Mouse (Mus musculus) embryonic stem cell, embryonic (primary cell): ENCODE results near the gene Ccdc124.

Experiments
- CTCF ChIA-PET, 4 experiments: fragments of 300-600 bp in 2 of 4; fragments of 350-600 bp in 2 of 4; sonication (Branson Sonifier 250); formaldehyde crosslinking; loops; one replicate each; lab custom pipeline; 2022; ENCODE audit warnings: inconsistent platforms in 2 of 4; lab: Charles Lee
- POLR2A ChIA-PET, 4 experiments: fragments of 300-600 bp in 2 of 4; fragments of 350-600 bp in 2 of 4; sonication (Branson Sonifier 250); formaldehyde crosslinking; loops; one replicate each; lab custom pipeline; 2022; ENCODE audit warnings: antibody characterized with exemption in 4 of 4, inconsistent platforms in 1 of 4; lab: Charles Lee

Ccdc124 gene

DNA sequence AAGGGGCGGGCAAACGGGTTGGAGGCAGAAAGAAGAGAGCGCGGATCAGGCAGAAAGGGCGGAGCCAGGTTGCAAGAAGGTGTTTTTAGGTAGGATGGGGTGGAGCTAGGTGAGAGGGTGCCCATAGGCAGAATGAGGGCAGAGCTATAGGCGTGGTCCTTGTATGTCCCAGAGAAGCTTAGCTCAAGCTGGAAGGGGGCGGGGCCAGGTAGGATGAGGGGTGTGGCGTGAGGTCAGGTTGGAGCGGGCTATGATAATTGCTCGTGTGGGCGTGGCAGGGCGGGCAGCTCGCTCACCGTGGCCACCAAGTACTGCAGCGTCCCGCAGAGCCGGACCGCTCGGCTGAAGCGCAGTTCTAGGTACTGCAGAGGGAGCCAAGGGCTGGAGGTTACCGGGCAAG is 17.6 kb upstream of the Ccdc124 start:
- ChIA-PET CTCF (interaction anchor here in 3 of 4 experiments (0.6 to 2.8 kb wide), 20 partner anchors 11 to 628 kb away, joined by 3 to 17 read pairs (median 4); partner anchors contain the start of genes Ankle1 (in 1 of the 3), Arrdc2 (in 1 of the 3), Map1s (in 1 of the 3) and Rab3a (in 1 of the 3)), POLR2A (interaction anchor here in 3 of 4 experiments (0.5 to 10.9 kb wide), 59 partner anchors 9 to 502 kb away, joined by 3 to 532 read pairs (median 4); partner anchors contain the start of genes Arrdc2 (in 3 of the 3), Jund (in 3 of the 3), Ccdc124 (in 2 of the 3) and Lsm4 (in 2 of the 3))

DNA sequence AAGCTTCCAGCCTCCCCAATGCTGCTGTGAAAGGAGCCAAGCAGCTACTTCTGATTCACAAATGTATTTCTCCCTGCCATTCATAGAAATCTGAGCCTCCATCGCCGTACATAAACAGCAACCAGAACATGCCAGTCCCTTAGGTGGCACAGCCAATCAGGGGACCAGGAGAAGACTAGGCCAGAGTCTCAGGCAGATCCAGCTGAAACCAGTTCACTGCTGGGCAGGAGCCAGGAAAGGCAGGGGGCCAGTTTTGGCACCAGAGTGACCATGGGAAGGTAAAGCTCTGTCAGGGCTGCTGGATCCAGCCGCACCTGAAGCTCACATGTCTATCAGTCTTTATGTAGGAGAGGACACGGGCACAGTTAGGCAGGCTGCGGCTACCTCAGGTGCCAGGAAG is 16.9 kb upstream of the Ccdc124 start:
- ChIA-PET CTCF (interaction anchor here in 3 of 4 experiments (0.6 to 2.8 kb wide), 17 partner anchors 10 to 628 kb away, joined by 3 to 17 read pairs (median 4); partner anchors contain the start of genes Ankle1 (in 1 of the 3), Map1s (in 1 of the 3) and Rab3a (in 1 of the 3)), POLR2A (interaction anchor here in 3 of 4 experiments (0.6 to 10.9 kb wide), 44 partner anchors 11 to 513 kb away, joined by 3 to 532 read pairs (median 4); partner anchors contain the start of genes Arrdc2 (in 3 of the 3), Ccdc124 (in 2 of the 3), Map1s (in 2 of the 3) and Haus8 (in 1 of the 3))

DNA sequence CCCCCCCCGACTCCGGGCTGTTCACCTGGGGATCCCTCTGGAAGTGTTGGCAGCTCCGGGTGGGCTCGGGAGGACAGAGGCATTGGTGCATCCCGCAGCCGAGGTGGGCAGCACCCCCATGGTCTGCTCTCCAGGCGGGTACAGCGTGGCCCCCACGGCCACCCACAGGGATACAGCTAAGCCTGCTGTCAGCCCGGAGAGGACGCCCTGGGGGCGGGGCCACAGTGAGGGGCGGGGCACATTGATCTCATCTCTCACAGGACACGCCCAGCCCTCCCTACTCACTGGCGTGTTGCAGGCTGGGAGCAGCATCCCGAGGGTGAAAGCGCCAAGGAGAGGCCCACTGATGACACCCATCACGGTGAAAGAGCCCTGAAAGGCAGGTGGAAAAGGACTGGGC is 13.9 kb upstream of the Ccdc124 start:
- ChIA-PET POLR2A (interaction anchor here in 3 of 4 experiments (0.8 to 22.5 kb wide), 17 partner anchors 6 to 189 kb away, joined by 3 to 532 read pairs (median 7); partner anchors contain the start of genes Rpl18a (in 3 of the 3), Arrdc2 (in 2 of the 3), Map1s (in 2 of the 3) and Gm3336 (in 1 of the 3)), CTCF (interaction anchor here in 2 of 4 experiments (0.7 to 2.6 kb wide), 3 partner anchors 10 to 288 kb away, joined by 5 to 11 read pairs (median 5); partner anchors contain the start of genes Lsm4 (in 1 of the 2) and Rpl18a (in 1 of the 2))

DNA sequence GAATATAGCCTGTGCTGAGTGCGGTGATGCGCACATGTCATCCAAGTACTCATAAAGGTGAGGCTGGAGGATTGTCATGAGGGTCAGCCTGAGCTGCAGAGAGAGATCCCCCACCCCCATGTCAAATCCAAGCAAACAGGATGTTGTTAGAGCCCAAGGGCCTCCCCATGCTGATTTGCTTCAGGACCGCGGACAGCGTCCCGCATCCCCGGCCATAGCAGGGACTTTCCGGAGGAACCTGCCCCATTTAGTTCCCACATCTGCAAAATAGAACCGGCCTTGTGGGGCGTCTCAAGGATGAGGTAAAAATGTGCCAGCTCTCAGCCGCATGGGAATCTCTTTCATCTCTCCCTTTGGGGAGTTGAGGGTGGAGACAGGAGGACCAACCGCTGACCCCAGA is 11.9 kb upstream of the Ccdc124 start:
- CTCF ChIA-PET = interaction anchor here in 2 of 4 experiments (0.6 to 1.2 kb wide), 5 partner anchors 12 to 242 kb away, joined by 3 to 17 read pairs (median 5); partner anchors contain the start of genes Rpl18a (in 2 of the 2) and Arrdc2 (in 1 of the 2)
- POLR2A ChIA-PET = interaction anchor here in 3 of 4 experiments (0.6 to 22.5 kb wide), 18 partner anchors 8 to 187 kb away, joined by 3 to 532 read pairs (median 3); partner anchors contain the start of genes Rpl18a (in 3 of the 3), Jund (in 2 of the 3), Arrdc2 (in 1 of the 3) and Rab3a (in 1 of the 3)

DNA sequence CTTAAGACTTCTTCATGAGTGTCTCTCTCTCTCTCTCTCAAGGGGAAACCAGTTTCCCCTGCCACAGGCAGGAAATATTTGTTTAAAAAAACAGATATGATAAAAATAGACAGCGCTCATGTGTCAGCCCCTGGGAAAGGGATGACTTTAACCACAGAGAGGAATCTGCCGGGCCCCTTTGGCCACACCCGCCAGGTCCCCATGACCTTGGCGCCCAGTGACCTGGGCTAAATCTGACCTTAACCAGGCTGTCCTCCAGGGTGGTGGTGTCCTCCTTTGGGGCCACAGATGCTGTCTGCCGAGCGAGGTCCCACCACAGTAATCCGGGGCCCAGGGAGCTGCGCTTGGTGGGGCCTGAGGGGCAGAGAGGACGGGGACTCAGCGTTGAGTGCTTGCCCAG is 10.9 kb upstream of the Ccdc124 start:
- CTCF ChIA-PET = interaction anchor here in 2 of 4 experiments (0.6 to 1.1 kb wide), 2 partner anchors 13 to 37 kb away, joined by 5 to 17 read pairs; partner anchors contain the start of gene Rpl18a (in 1 of the 2)

DNA sequence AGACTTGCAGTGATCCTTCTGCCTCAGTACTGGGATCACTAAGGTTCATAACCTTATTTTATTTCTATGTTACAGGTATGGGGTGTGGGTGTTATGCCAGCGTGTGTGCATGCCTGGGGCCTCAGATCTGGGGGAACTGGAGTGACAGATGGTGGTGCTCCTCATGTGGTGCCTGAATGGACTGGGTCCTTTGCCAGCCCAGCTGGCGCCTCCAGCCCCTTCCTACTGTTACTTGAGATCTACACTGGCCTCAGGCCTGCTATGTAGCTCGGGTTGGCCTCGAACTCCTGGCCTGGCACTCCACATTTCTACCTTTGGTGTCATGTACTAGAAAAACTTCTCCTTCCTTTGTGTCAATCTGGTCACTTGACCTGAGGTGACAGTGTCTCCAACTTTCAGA is 10.5 kb upstream of the Ccdc124 start:
- POLR2A ChIA-PET = interaction anchor here in 3 of 4 experiments (1.0 to 22.5 kb wide), 7 partner anchors 8 to 186 kb away, joined by 3 to 532 read pairs (median 3); partner anchors contain the start of genes Rpl18a (in 2 of the 3), Arrdc2 (in 1 of the 3), Jund (in 1 of the 3) and Slc5a5 (in 1 of the 3)
- CTCF ChIA-PET = interaction anchor here in 1 of 4 experiments (0.6 kb wide), 1 partner anchor 30 kb away, joined by 4 read pairs; no protein-coding TSS in a partner anchor

More for the DNA sequence above, 10.9 kb upstream of the Ccdc124 start:
- POLR2A ChIA-PET = interaction anchor here in 2 of 4 experiments (1.1 to 22.5 kb wide), 9 partner anchors 8 to 186 kb away, joined by 3 to 532 read pairs (median 3); partner anchors contain the start of genes Rpl18a (in 2 of the 2), Arrdc2 (in 1 of the 2), Jund (in 1 of the 2) and Slc5a5 (in 1 of the 2)

DNA sequence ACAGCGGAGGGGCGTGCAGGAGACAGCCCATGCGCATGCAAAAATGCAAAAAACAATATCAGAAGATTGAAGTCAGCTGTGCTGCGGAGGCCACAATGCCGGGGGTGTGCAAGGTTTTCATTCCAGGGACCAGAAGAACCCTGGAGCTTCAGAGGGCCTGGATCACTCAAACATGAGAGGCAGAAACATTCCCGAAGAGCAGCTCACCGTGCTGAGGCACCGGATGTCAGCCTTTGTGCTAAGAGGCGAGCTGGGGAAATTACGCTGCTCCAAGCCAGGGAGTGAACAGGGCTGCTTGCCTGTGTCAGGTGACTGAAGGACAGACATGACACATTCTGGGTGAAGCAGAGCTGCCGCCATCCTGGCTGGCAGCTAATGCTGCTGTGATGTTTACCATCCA is 6.8 kb upstream of the Ccdc124 start:
- ChIA-PET POLR2A (interaction anchor here (0.5 to 22.5 kb wide), 68 partner anchors 8 to 722 kb away, joined by 3 to 532 read pairs (median 5); partner anchors contain the start of genes Rpl18a (in 4 of the 4), Arrdc2 (in 3 of the 4), Jund (in 3 of the 4) and Map1s (in 3 of the 4)), CTCF (interaction anchor here (0.6 to 2.9 kb wide), 33 partner anchors 8 to 640 kb away, joined by 3 to 33 read pairs (median 3); partner anchors contain the start of genes Arrdc2 (in 2 of the 4), Rpl18a (in 2 of the 4), Fkbp8 (in 1 of the 4) and Kxd1 (in 1 of the 4))

DNA sequence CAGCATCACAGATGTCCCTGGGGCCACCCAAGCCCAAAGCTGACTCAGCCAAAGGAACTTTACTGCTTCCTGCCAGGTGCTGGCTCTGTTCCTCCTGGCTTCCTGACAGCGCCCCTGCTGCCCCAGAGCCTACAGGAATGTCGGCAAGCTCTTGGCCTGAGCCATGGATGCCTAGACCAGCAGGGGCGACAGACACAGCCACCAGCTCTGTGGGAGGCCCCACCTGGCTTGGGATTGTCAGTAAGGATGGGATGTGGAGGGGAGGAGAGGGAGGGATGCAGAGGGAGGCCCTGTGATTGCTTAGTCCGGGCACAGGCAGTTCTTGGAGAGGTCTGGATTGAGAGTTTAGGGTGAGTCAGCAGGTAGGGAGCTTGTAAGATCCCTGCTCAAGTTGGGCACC is 6.4 kb upstream of the Ccdc124 start:
- POLR2A ChIA-PET = interaction anchor here (0.5 to 22.5 kb wide), 73 partner anchors 8 to 723 kb away, joined by 3 to 532 read pairs (median 5); partner anchors contain the start of genes Rpl18a (in 4 of the 4), Arrdc2 (in 3 of the 4), Jund (in 3 of the 4) and Map1s (in 3 of the 4)
- CTCF ChIA-PET = interaction anchor here (0.6 to 2.9 kb wide), 35 partner anchors 9 to 641 kb away, joined by 3 to 33 read pairs (median 3); partner anchors contain the start of genes Arrdc2 (in 2 of the 4), Rpl18a (in 2 of the 4), Fkbp8 (in 1 of the 4) and Gm3336 (in 1 of the 4)

DNA sequence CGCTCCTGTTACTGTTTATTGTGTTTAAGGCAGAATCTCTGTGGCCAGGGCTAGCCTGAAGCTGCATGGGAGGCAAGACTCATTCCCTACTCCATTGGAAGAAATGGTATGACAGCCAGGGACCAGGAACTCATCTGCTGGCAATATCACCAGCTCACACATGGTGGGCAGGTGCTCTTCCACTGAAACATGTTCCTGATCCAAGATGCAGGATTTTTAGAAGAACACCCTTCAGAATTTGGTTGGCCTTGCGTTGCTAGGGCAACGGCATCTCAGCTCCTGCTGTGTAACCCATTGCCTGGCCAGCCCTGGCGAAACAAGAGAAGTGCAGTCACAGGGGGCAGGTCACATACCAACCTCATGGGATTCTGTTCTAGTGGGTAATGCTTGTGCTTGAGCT is 5.8 kb upstream of the Ccdc124 start:
- CTCF ChIA-PET = interaction anchor here (0.5 to 2.9 kb wide), 25 partner anchors 9 to 996 kb away, joined by 3 to 33 read pairs (median 4); partner anchors contain the start of genes Rpl18a (in 2 of the 4), Arrdc2 (in 1 of the 4) and Gm3336 (in 1 of the 4)
- POLR2A ChIA-PET = interaction anchor here (0.6 to 22.5 kb wide), 51 partner anchors 9 to 723 kb away, joined by 3 to 532 read pairs (median 6); partner anchors contain the start of genes Rpl18a (in 4 of the 4), Arrdc2 (in 3 of the 4), Jund (in 3 of the 4) and Slc5a5 (in 3 of the 4)

DNA sequence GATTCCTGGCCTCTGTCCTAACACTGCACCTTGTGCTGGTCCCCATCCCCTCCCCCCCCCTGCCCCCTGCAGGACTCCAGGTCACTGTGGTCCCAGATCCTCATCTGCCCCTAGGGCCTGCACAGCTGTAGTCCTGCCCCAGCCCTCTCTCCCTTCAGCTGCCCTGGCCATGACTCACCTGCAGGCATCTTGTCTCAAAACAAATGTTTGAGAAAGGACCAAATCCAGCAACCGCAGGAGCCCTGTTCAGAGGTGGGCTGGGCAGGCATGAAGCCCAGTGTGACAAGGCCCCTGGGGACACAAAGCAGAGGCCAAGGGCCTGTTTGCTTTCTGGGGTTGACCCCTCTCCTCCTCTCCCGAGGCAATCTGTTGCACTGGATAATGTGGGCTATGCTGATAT is 4.4 kb upstream of the Ccdc124 start:
- ChIA-PET CTCF (interaction anchor here in 2 of 4 experiments (0.6 to 1.2 kb wide), 2 partner anchors 13 to 37 kb away, joined by 3 read pairs; no protein-coding TSS in a partner anchor), POLR2A (interaction anchor here in 3 of 4 experiments (1.5 to 22.5 kb wide), 6 partner anchors 12 to 38 kb away, joined by 9 to 532 read pairs (median 43); partner anchors contain the start of genes Arrdc2 (in 2 of the 3), Rpl18a (in 2 of the 3), Map1s (in 1 of the 3) and Slc5a5 (in 1 of the 3))

DNA sequence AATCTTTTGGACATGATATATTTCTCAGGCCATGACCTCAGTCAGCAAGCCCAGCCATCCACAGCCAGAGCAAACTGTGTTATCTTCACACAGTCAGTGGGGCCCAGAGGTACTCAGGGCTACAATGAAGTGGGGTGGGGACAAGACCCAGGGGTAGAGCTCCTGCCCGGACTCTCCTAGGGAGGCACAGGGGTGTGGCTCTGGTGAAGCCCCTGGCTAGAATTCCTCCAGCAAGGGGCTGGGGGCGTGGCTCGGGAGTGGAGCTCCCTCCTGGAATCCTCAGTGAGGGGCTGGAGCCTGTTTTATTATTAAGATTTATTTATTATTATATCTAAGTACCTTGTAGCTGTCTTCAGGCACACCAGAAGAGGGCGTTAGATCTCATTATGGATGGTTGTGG is 2.6 kb upstream of the Ccdc124 start:
- ChIA-PET CTCF (interaction anchor here in 3 of 4 experiments (0.9 to 2.1 kb wide), 8 partner anchors 15 to 203 kb away, joined by 3 to 8 read pairs (median 4); partner anchors contain the start of genes Lsm4 (in 1 of the 3) and Rpl18a (in 1 of the 3)), POLR2A (interaction anchor here in 3 of 4 experiments (0.5 to 22.5 kb wide), 29 partner anchors 8 to 651 kb away, joined by 3 to 532 read pairs (median 4); partner anchors contain the start of genes Rpl18a (in 3 of the 3), Arrdc2 (in 2 of the 3), Map1s (in 2 of the 3) and Slc5a5 (in 2 of the 3))

DNA sequence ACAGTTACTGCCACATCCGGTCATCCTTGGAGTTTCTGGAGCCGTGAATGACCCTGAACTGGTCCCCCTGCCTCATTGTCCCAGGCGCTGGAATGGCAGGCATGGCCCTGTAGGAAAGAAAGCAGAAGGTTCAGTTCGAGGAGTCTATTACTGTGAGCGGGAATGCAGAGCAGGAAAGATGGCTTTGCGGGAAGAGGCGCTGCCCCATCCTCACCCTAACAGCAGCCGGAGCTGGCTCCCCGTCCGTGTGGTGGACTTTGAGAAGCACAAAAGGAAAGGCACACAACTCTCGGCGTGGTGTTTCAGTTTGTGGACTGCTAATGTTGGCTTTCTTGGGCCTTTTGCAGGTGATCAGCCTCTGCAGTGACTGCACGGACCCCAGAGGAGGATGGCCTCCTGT is 706 bp upstream of the Ccdc124 start:
- CTCF ChIA-PET = interaction anchor here in 1 of 4 experiments (1.2 to 1.7 kb wide), 3 partner anchors 23 to 30 kb away, joined by 4 to 6 read pairs (median 6); partner anchors contain the start of gene Rpl18a
- POLR2A ChIA-PET = interaction anchor here in 3 of 4 experiments (0.6 to 22.5 kb wide), 20 partner anchors 10 to 175 kb away, joined by 3 to 532 read pairs (median 4); partner anchors contain the start of genes Arrdc2 (in 3 of the 3), Rpl18a (in 3 of the 3), Slc5a5 (in 2 of the 3) and Jund (in 1 of the 3)

DNA sequence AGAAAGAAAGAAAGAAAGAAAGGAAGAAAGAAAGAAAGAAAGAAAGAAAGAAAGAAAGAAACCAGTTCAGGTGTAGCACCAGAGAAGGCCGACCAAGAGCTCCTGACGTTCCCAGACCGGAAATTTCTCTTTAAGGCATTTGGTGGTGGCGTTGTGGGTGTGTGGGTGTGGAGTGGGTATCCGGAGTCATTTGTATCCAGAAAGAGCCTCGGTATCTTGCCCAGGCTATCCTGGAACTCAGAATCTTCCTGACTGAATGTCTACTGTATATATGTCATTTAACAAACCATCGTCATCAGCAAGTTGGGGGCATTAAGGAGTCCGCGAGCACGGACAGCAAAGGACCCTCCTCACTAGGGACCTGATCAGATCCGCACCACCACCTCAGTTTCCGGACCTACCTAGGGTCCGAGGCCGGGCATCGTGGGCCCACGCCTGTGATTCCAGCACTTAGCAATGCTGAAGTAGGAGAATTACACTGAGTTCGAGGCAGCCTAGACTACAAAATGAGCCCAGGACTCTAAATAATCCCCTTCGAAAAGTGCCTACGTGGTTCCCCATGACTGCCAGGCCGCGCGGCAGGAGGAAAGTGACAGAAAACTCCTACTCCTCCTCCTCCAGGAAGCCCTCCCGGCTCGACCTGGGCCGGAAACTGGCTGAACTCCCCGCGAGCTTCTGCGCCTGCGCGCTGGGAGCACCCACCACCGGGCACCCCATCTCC is 932 bp downstream of the Ccdc124 start:
- ChIA-PET CTCF (interaction anchor here (0.5 to 6.4 kb wide), 12 partner anchors 7 to 180 kb away, joined by 3 to 140 read pairs (median 4); partner anchors contain the start of genes Arrdc2 (in 1 of the 4) and Rpl18a (in 1 of the 4)), POLR2A (interaction anchor here in 3 of 4 experiments (0.6 to 22.5 kb wide), 12 partner anchors 8 to 399 kb away, joined by 3 to 532 read pairs (median 6); partner anchors contain the start of genes Arrdc2 (in 2 of the 3), Rpl18a (in 2 of the 3) and Slc5a5 (in 2 of the 3))

DNA sequence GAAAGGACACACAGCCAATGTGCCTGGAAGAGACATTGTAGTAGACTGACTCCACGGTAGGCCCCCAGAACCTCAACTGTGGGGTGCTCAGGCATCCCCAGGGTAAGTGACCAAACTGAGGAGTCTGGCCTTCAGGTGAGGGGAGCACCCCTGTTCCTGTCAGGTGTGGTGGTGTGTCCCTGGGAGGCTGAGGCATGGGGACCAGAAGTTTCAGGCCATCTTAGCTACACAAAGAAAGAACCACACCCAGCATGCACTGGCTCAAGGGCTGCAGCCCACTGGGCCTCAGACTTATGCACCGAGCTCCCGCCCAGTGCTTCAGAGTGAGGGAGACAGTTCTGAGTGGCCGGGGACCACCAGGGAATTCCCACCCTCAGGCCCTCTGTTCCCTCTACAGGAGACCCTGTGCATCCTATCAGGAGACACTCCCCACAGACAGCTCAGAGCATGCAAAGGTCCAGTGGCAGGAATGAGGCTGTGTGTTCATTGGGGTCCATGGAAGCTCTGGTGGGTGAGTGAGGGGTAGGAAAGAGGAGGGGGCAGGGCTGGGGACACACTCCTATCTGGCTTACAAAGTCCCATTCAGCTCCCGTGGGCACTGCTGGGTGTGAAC is 2.4 kb downstream of the Ccdc124 start:
- POLR2A ChIA-PET = interaction anchor here (0.6 to 22.5 kb wide), 23 partner anchors 9 to 401 kb away, joined by 3 to 532 read pairs (median 6); partner anchors contain the start of genes Arrdc2 (in 3 of the 4), Rpl18a (in 2 of the 4), Haus8 (in 1 of the 4) and Jund (in 1 of the 4)
- CTCF ChIA-PET = interaction anchor here (0.6 to 6.4 kb wide), 8 partner anchors 9 to 505 kb away, joined by 3 to 140 read pairs (median 10); no protein-coding TSS in a partner anchor

DNA sequence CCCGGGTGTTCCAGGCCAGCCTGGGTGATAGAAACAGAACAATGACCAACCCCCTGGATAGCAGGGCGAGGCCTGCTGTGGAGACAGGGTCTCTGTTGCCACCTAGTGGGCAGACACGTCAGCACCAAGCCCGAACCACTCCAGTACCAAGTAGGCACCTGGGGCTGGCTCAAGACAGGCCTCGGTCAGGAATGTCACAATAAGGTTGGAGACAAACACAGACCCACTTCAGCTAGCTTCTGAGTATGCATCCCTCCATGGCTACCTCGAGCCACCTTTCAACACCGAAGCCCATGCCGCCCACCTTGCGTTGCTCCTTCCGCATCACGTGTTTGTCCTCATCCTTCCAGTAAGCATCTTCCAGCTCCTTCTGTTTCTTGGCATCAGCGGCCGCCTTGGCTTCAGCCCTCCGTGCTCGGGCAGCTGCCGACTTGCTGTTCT is 4.1 kb downstream of the Ccdc124 start:
- ChIA-PET POLR2A (interaction anchor here (0.6 to 22.5 kb wide), 57 partner anchors 10 to 1469 kb away, joined by 3 to 532 read pairs (median 5); partner anchors contain the start of genes Arrdc2 (in 3 of the 4), Rpl18a (in 3 of the 4), Jund (in 2 of the 4) and Slc5a5 (in 2 of the 4)), CTCF (interaction anchor here (0.6 to 6.4 kb wide), 51 partner anchors 11 to 726 kb away, joined by 3 to 140 read pairs (median 4); partner anchors contain the start of genes Arrdc2 (in 2 of the 4), Rab3a (in 2 of the 4), Rpl18a (in 2 of the 4) and Gm3336 (in 1 of the 4))
